Comparison of ENCODE assay signal across 25 mouse cellular contexts in the genomic region with DNA sequence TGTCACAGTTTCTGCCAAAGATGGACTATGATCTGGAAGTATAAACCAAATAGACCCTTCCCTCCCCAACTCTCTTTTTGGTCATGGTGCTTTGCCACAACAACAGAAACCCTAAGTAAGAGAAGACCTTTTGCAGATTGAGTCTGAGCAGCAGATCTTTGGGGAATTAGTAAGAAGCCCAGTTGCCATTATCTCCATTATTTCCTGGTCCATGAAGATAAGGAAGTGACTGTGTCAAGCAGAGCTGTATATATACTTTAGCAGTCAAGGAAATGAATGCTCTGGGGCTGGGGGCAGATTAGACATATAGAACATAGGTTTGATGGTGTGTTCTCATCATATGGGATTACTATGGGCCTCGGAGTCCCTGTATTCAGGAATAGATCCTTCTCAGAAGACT.
"Had no signal": no experiment of that assay in that cellular context is flagged by ENCODE, and none has a peak within 500 bp of the region (broad histone marks: within the 10 kb centered on the region; RNA-seq: fewer than 3 reads in every experiment).

No protein-coding gene starts in this region.

- H3K9ac ChIP-seq: embryonic facial prominence, embryonic 12.5 days; embryonic facial prominence, embryonic 13.5 days; embryonic facial prominence, embryonic 15.5 days; forebrain, embryonic 12.5 days; forebrain, embryonic 13.5 days; forebrain, embryonic 15.5 days; forebrain, postnatal 0 days had no signal

- DNase-seq: cerebellum, adult 8-10 months; cerebellum, adult 9-10 months; cerebellum, adult 9-11 months; cerebellum, postnatal 10 days; cerebellum, postnatal 14 days; cerebellum, postnatal 25 days; cerebellum, postnatal 36 days; embryo, embryonic 11 days; forebrain, postnatal 0 days; gastrocnemius, adult 2 months; gastrocnemius, postnatal 10 days; gastrocnemius, postnatal 14 days; gastrocnemius, postnatal 25 days; gastrocnemius, postnatal 36 days; heart, adult 2 months had no signal

- H3K27me3 ChIP-seq: embryonic facial prominence, embryonic 12.5 days; embryonic facial prominence, embryonic 15.5 days; forebrain, embryonic 12.5 days; forebrain, embryonic 13.5 days; forebrain, embryonic 15.5 days had no signal

- H3K36me3 ChIP-seq: embryonic facial prominence, embryonic 10.5 days; embryonic facial prominence, embryonic 12.5 days; embryonic facial prominence, embryonic 13.5 days; embryonic facial prominence, embryonic 15.5 days; forebrain, embryonic 10.5 days; forebrain, embryonic 12.5 days; forebrain, embryonic 15.5 days; heart, embryonic 10.5 days had no signal

- H3K27ac ChIP-seq: embryonic facial prominence, embryonic 10.5 days; embryonic facial prominence, embryonic 12.5 days; embryonic facial prominence, embryonic 13.5 days; embryonic facial prominence, embryonic 15.5 days; forebrain, embryonic 10.5 days; forebrain, embryonic 12.5 days; forebrain, embryonic 13.5 days; forebrain, embryonic 15.5 days; gastrocnemius, adult 2 months; heart, adult 2 months; heart, embryonic 10.5 days had no signal

- H3K4me1 ChIP-seq: embryonic facial prominence, embryonic 10.5 days; embryonic facial prominence, embryonic 12.5 days; embryonic facial prominence, embryonic 13.5 days; embryonic facial prominence, embryonic 15.5 days; forebrain, embryonic 10.5 days; forebrain, embryonic 12.5 days; forebrain, embryonic 13.5 days; forebrain, embryonic 15.5 days; heart, embryonic 10.5 days had no signal

- H3K4me3 ChIP-seq: embryonic facial prominence, embryonic 10.5 days; embryonic facial prominence, embryonic 12.5 days; embryonic facial prominence, embryonic 13.5 days; embryonic facial prominence, embryonic 15.5 days; erythroblast, embryonic 14.5 days; forebrain, embryonic 10.5 days; forebrain, embryonic 12.5 days; forebrain, embryonic 13.5 days; forebrain, embryonic 15.5 days; gastrocnemius, adult 2 months; heart, adult 2 months; heart, embryonic 10.5 days had no signal

- H3K9me3 ChIP-seq: embryonic facial prominence, embryonic 13.5 days; embryonic facial prominence, embryonic 15.5 days; forebrain, embryonic 10.5 days; forebrain, embryonic 12.5 days; forebrain, embryonic 15.5 days had no signal
